Mouse (Mus musculus) E14TG2a.4 (cell line): ENCODE data around the gene Nacc2.

Experiments used
- H3K27me3 ChIP-seq: 2 replicates; pipeline ENCODE4 v1.6.1; 2014; ENCODE audit warnings: low read length, control low read depth; ENCODE audit not compliant: insufficient read depth
- H3K36me3 ChIP-seq: 2 replicates; pipeline ENCODE4 v1.6.1; 2014; ENCODE audit warnings: low read length, control low read depth; ENCODE audit not compliant: insufficient read depth
- H3K4me1 ChIP-seq: replicated peaks from 2 replicates; pipeline ENCODE4 v1.6.1; 2014; ENCODE audit warnings: low read depth, low read length, control low read depth
- H3K4me3 ChIP-seq: replicated peaks from 2 replicates; pipeline ENCODE4 v1.5.1; 2014; ENCODE audit warnings: mild to moderate bottlenecking, low read length
- H3K9me3 ChIP-seq: 2 replicates; pipeline ENCODE4 v1.6.1; 2014; ENCODE audit warnings: low read length, control low read depth
- CTCF ChIP-seq: conservative IDR thresholded peaks from 2 replicates; pipeline ENCODE4 v1.5.1; 2014; ENCODE audit warnings: low read length
- NANOG ChIP-seq: IDR thresholded peaks from 2 replicates; pipeline ENCODE4 v1.6.1; 2014; ENCODE audit warnings: borderline replicate concordance, low read length, mixed read lengths
- POU5F1 ChIP-seq: IDR thresholded peaks from 2 replicates; pipeline ENCODE4 v1.6.1; 2014; ENCODE audit warnings: low read length, borderline replicate concordance

The Nacc2 gene

DNA sequence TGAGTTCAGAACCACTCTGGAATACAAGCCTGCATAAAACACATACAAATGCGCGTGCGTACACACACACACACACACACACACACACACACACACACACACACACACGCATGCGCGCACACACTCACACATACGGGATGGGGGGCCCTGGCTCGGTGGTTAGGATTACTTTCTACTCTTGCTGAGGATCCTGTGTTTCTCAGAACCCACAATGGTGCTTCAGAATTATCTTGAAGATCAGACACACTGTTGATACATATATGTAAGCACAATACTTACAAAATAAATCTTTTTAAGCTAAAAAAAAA is 100.8 kb downstream of the Nacc2 start:
- Histone ChIP-seq H3K27me3 (no peaks in the 10 kb centered on the region), H3K4me1 (peaks cover 47% of the 10 kb centered on the region), H3K36me3 (peaks cover 26% of the 10 kb centered on the region), H3K4me3 (peak overlapping the region; percentile 70), H3K9me3 (no peaks in the 10 kb centered on the region)
- TF ChIP-seq CTCF (no peak), NANOG (no peak), POU5F1 (no peak)

- H3K4me1 ChIP-seq, result peaks cover 46% of the 10 kb centered on the region
- H3K36me3 ChIP-seq, result peaks cover 31% of the 10 kb centered on the region
- H3K9me3 ChIP-seq, result no peaks in the 10 kb centered on the region
- no peaks in the 10 kb centered on the region for H3K27me3 ChIP-seq
- H3K4me3 ChIP-seq, result peak within 1 kb of the TSS; percentile 94
- no peak for TF ChIP-seq CTCF
- no peak for TF ChIP-seq NANOG
- TF ChIP-seq POU5F1, result no peak
Observed at GRCm38 (mm10) chr2:26021561-26022257, 101.3 kb downstream of the Nacc2 start, which contains the start of gene Ubac1. Ubac1 (minus strand) TSS chr2:26021747.

GRCm38 (mm10) chr2:26020714-26021560 is 102.1 kb downstream of the Nacc2 start:
- Histone ChIP-seq H3K27me3 (no peaks in the 10 kb centered on the region), H3K9me3 (no peaks in the 10 kb centered on the region), H3K4me1 (peaks cover 45% of the 10 kb centered on the region), H3K4me3 (peak overlapping the region; percentile 94), H3K36me3 (peaks cover 39% of the 10 kb centered on the region)
- no peak for TF ChIP-seq CTCF
- TF ChIP-seq NANOG, result no peak

DNA sequence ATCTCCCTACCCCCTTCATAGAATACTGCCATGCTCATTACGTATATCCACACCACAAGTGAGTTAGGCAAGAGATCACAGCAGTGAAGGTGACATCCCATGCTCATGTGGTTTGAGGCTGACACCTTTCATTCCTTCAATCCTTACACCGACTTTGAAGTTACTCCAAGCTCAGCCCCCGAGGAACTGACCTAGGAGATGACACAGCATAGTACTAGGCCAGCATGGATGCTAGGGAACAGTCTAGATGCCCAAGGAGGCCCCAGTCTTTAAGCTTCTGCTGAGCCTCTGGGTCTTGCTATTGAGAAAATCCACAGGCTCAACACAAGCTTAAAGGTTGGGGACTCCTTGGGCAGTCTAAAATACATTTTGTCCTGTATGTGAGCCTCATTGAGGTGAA is 103.1 kb downstream of the Nacc2 start:
- Histone ChIP-seq H3K27me3 (no peaks in the 10 kb centered on the region), H3K36me3 (peaks cover 49% of the 10 kb centered on the region), H3K4me1 (peaks cover 39% of the 10 kb centered on the region), H3K4me3 (no peak overlapping the region), H3K9me3 (no peaks in the 10 kb centered on the region)
- TF ChIP-seq NANOG, result no peak
- no peak for TF ChIP-seq CTCF
- no peak for TF ChIP-seq POU5F1

- no peaks in the 10 kb centered on the region for H3K27me3 ChIP-seq
- no peaks in the 10 kb centered on the region for H3K9me3 ChIP-seq
- peaks cover 75% of the 10 kb centered on the region for H3K36me3 ChIP-seq
- H3K4me1 ChIP-seq, result peaks cover 30% of the 10 kb centered on the region
- TF ChIP-seq POU5F1 (no peak), NANOG (no peak), CTCF (no peak)
- H3K4me3 ChIP-seq, result no peak overlapping the region
Observed at GRCm38 (mm10) chr2:26017326-26017725, 105.7 kb downstream of the Nacc2 start.

GRCm38 (mm10) chr2:26013674-26014073 is 109.3 kb downstream of the Nacc2 start:
- H3K27me3 ChIP-seq, result no peaks in the 10 kb centered on the region
- no peaks in the 10 kb centered on the region for H3K9me3 ChIP-seq
- peaks cover 98% of the 10 kb centered on the region for H3K36me3 ChIP-seq
- H3K4me1 ChIP-seq, result peaks cover 13% of the 10 kb centered on the region
- TF ChIP-seq NANOG (no peak), CTCF (no peak), POU5F1 (no peak)
- H3K4me3 ChIP-seq, result no peak overlapping the region

DNA sequence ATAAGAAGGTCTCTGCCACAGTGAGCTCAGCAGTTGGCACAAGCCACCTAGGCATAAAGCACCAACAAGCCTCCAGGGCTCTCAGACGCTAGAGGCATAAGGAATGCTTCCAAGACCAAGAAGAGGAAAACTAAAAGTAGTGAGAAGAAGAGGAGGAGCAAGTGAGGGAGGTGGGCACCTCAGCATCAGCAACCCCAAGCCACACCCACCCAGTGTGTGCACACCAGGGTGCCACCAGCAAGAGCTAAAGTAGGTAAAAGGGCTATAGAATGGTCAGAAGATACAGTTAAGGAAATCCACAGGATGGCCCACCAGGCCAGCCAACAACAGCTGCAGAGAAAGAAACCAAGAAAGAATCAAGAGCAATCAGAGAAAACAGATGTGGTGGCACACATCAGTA is 111.6 kb downstream of the Nacc2 start:
- peaks cover 100% of the 10 kb centered on the region for H3K36me3 ChIP-seq
- no peaks in the 10 kb centered on the region for H3K4me1 ChIP-seq
- H3K9me3 ChIP-seq, result no peaks in the 10 kb centered on the region
- H3K27me3 ChIP-seq, result no peaks in the 10 kb centered on the region
- no peak overlapping the region for H3K4me3 ChIP-seq
- TF ChIP-seq POU5F1 (no peak), CTCF (no peak)
